Comparison of ENCODE assay signal across 11 mouse cellular contexts in genomic region chr2:167544456-167544855, GRCm38 (mm10). TPM values are rescaled to one million over a fixed set of nuclear protein-coding genes. Genes with fewer than 3 reads are reported as not detected.
A peak's percentile ranks its signal among the peaks of the same experiment; 100 is the strongest.
DNase-seq lines count a peak whose midpoint lies in the region; ATAC-seq and TF ChIP-seq lines count a peak whose summit lies in the region.
"Had no signal": no experiment of that assay in that cellular context is flagged by ENCODE, and none has a peak within 500 bp of the region (broad histone marks: within the 10 kb centered on the region; RNA-seq: fewer than 3 reads in every experiment).

No protein-coding gene starts in this region.

- DNase-seq in heart, adult 8-10 months (ENCODE audit: low spot score): no peak
- peak; percentile 44 to 60 for DNase-seq in urinary bladder, postnatal 4 days (ENCODE audit: low spot score in 2 of 2)
- no peak for DNase-seq in urinary bladder, postnatal 36 days (ENCODE audit: low spot score in 2 of 2)
- DNase-seq in liver, embryonic 11.5 days (ENCODE audit: low spot score): no peak
- no peak for DNase-seq in layer of hippocampus, adult 11-12 months (ENCODE audit: low spot score)
- no peak for DNase-seq in cerebellum, adult 2 months
- DNase-seq in thymus, postnatal 0 days (ENCODE audit: low spot score): no peak
- DNase-seq: cerebellum, postnatal 36 days; gastrocnemius, postnatal 14 days had no signal

- TF ChIP-seq CTCF in cerebellum, adult 2 months (IDR thresholded peaks at IDR 0.05; ENCODE audit: borderline replicate concordance, insufficient read depth, low read depth, low read length): no peak

- peaks cover 14% of the 10 kb centered on the region; the same call in 1 of the 2 replicates for H3K36me3 ChIP-seq in heart, embryonic 14.5 days (ENCODE audit: control insufficient read depth, insufficient read depth, low read length)
- peaks cover 2% of the 10 kb centered on the region; the same call in 1 of the 2 replicates for H3K36me3 ChIP-seq in liver, embryonic 11.5 days (ENCODE audit: control insufficient read depth, insufficient read depth, low read length)
- H3K36me3 ChIP-seq: liver, embryonic 15.5 days had no signal

- no peak for TF ChIP-seq POLR2A in cerebellum, adult 2 months (IDR thresholded peaks at IDR 0.05; ENCODE audit: borderline replicate concordance, insufficient read depth, low read length)

- peaks cover 37 to 46% of the 10 kb centered on the region in 2 experiments for H3K4me1 ChIP-seq in heart, embryonic 14.5 days (ENCODE audit: control insufficient read depth in 2 of 2, insufficient read depth in 2 of 2, low read length in 2 of 2)
- H3K4me1 ChIP-seq in liver, embryonic 11.5 days (replicated peaks; ENCODE audit: control insufficient read depth, insufficient read depth, low read length): peaks cover 31% of the 10 kb centered on the region
- H3K4me1 ChIP-seq in cerebellum, adult 2 months (ENCODE audit: control insufficient read depth, insufficient read depth, low read length): peaks cover 8% of the 10 kb centered on the region

- 72% methylated on average over 5 of the region's 5 CpGs for WGBS in heart, embryonic 14.5 days
- WGBS in liver, embryonic 11.5 days: 51% methylated on average over 5 of the region's 5 CpGs
- WGBS in cerebellum, adult 2 months: 74% methylated on average over 5 of the region's 5 CpGs

- H3K27ac ChIP-seq in heart, embryonic 14.5 days (replicated peaks in 1 of 2; ENCODE audit: control insufficient read depth in 1 of 2, insufficient read depth in 1 of 2, low read depth in 2 of 2, low read length in 2 of 2): peak overlapping the region; percentile 72 to 78
- H3K27ac ChIP-seq in liver, embryonic 11.5 days (ENCODE audit: low read depth, low read length): peak overlapping the region; percentile 83; the same call in 1 of the 2 replicates
- H3K27ac ChIP-seq in cerebellum, adult 2 months (ENCODE audit: insufficient read depth, low read length): no peak overlapping the region

- no peaks in the 10 kb centered on the region for H3K9me3 ChIP-seq in heart, embryonic 14.5 days (ENCODE audit: control insufficient read depth, low read length)
- H3K9me3 ChIP-seq in liver, embryonic 11.5 days (ENCODE audit: control insufficient read depth, low read length): no peaks in the 10 kb centered on the region
- H3K9me3 ChIP-seq: liver, embryonic 15.5 days had no signal

- H3K4me2 ChIP-seq in heart, embryonic 14.5 days (ENCODE audit: low read length): no peak overlapping the region
- H3K4me2 ChIP-seq in liver, embryonic 11.5 days: no peak overlapping the region
- H3K4me2 ChIP-seq: liver, embryonic 15.5 days had no signal

- no peaks in the 10 kb centered on the region for H3K27me3 ChIP-seq in heart, embryonic 14.5 days (ENCODE audit: control insufficient read depth, insufficient read depth, low read length)
- H3K27me3 ChIP-seq in liver, embryonic 11.5 days (replicated peaks; ENCODE audit: control insufficient read depth, insufficient read depth, low read length): peaks cover 9% of the 10 kb centered on the region
- H3K27me3 ChIP-seq in cerebellum, adult 2 months (ENCODE audit: control insufficient read depth, insufficient read depth, low read length): no peaks in the 10 kb centered on the region

- peak overlapping the region; percentile 34; the same call in 1 of the 2 replicates for H3K9ac ChIP-seq in heart, embryonic 14.5 days (ENCODE audit: low read length)
- no peak overlapping the region for H3K9ac ChIP-seq in liver, embryonic 11.5 days (ENCODE audit: low read depth, low read length)
- H3K9ac ChIP-seq: liver, embryonic 15.5 days had no signal

- no peak overlapping the region for H3K4me3 ChIP-seq in heart, embryonic 14.5 days (ENCODE audit: control insufficient read depth in 1 of 2, insufficient read depth in 1 of 2, low read depth in 1 of 2, low read length in 2 of 2)
- H3K4me3 ChIP-seq in liver, embryonic 11.5 days (ENCODE audit: low read depth, low read length): no peak overlapping the region
- H3K4me3 ChIP-seq in cerebellum, adult 2 months (replicated peaks; ENCODE audit: insufficient read depth, low read depth, low read length): no peak overlapping the region
- H3K4me3 ChIP-seq: liver, embryonic 15.5 days had no signal

- ATAC-seq in heart, embryonic 14.5 days (ENCODE audit: insufficient number of reproducible peaks, insufficient read depth, low FRiP score, low read depth): no peak
- ATAC-seq in liver, embryonic 11.5 days (replicated peaks; ENCODE audit: low FRiP score): no peak

RNA-seq across cellular contexts. Expression of gene Snai1, which starts 6.5 kb away (rescaled TPM):
- polyA plus RNA-seq in heart, embryonic 14.5 days (2014; fragmentation: Nextera tagmentation; extraction: Ambion mirVana): 11.8 and 12.5 TPM in 2 replicates
- 1 to 10 TPM; 1.2 to 2.2 (median 1.4) TPM for total RNA-seq in heart, adult 8-10 months (2022)
- 14.3 and 15.2 TPM in 2 replicates for polyA plus RNA-seq in liver, embryonic 11.5 days (2014; fragmentation: Nextera tagmentation; extraction: Ambion mirVana)
- 1.1 and 1.9 TPM in 2 replicates for polyA plus RNA-seq in cerebellum, adult 2 months (2012; rRNA removed)
- polyA plus RNA-seq in thymus, postnatal 0 days (2015; fragmentation: Nextera tagmentation; extraction: Ambion mirVana): 2.6 and 3.6 TPM in 2 replicates

RNA-seq across cellular contexts. Expression of gene Spata2, which starts 51.8 kb away (rescaled TPM):
- 11.7 and 11.9 TPM in 2 replicates for polyA plus RNA-seq in heart, embryonic 14.5 days (2014; fragmentation: Nextera tagmentation; extraction: Ambion mirVana)
- total RNA-seq in heart, adult 8-10 months (2022): 10 to 100 TPM; 10.3 to 17.0 (median 15.9) TPM
- 16.2 and 17.5 TPM in 2 replicates for polyA plus RNA-seq in liver, embryonic 11.5 days (2014; fragmentation: Nextera tagmentation; extraction: Ambion mirVana)
- polyA plus RNA-seq in cerebellum, adult 2 months (2012; rRNA removed): 80.2 and 88.0 TPM in 2 replicates
- 17.8 and 19.4 TPM in 2 replicates for polyA plus RNA-seq in thymus, postnatal 0 days (2015; fragmentation: Nextera tagmentation; extraction: Ambion mirVana)

RNA-seq across cellular contexts. Expression of gene Rnf114, which starts 52.0 kb away (rescaled TPM):
- 67.1 and 68.5 TPM in 2 replicates for polyA plus RNA-seq in heart, embryonic 14.5 days (2014; fragmentation: Nextera tagmentation; extraction: Ambion mirVana)
- 10 to 100 TPM; 66.2 to 82.2 (median 75.4) TPM for total RNA-seq in heart, adult 8-10 months (2022)
- 55.9 and 57.7 TPM in 2 replicates for polyA plus RNA-seq in liver, embryonic 11.5 days (2014; fragmentation: Nextera tagmentation; extraction: Ambion mirVana)
- 101 and 106 TPM in 2 replicates for polyA plus RNA-seq in cerebellum, adult 2 months (2012; rRNA removed)
- polyA plus RNA-seq in thymus, postnatal 0 days (2015; fragmentation: Nextera tagmentation; extraction: Ambion mirVana): 138 and 145 TPM in 2 replicates

Comparison
In these comparisons a context has a peak if more than half of its experiments do, and no peak if none do; other contexts are left out.
1. DNase-seq: peak in urinary bladder, postnatal 4 days (2 of 2); none in heart, adult 8-10 months (single experiment), urinary bladder, postnatal 36 days (0 of 2), liver, embryonic 11.5 days (single experiment), layer of hippocampus, adult 11-12 months (single experiment), cerebellum, adult 2 months (0 of 2) and thymus, postnatal 0 days (single experiment).